Mouse (Mus musculus): ENCODE measurements around the gene Cygb. TPM values are rescaled to one million over a fixed set of nuclear protein-coding genes. Genes with fewer than 3 reads are reported as not detected.

Gene Cygb
- total and polyA plus RNA-seq, 3 experiments, result 2.2 to 8.7 TPM; not detected in 1

- Histone ChIP-seq H3K4me1 (ENCODE audit: control insufficient read depth in 1 of 2, insufficient read depth in 2 of 2, low read length in 2 of 2) (peaks cover 0 to 10% of the 10 kb centered on the region in 2 experiments; a peak in 3 of 4 replicates), H3K27ac (ENCODE audit: control insufficient read depth, low read depth, low read length) (no peak overlapping the region), H3K4me3 (ENCODE audit: control insufficient read depth in 1 of 2, insufficient read depth in 1 of 2, low read depth in 2 of 2, low read length in 2 of 2) (no peak overlapping the region), H3K9ac (ENCODE audit: control insufficient read depth, low read depth, low read length, poor library complexity, severe bottlenecking) (no peak overlapping the region), H3K9me3 (replicated peaks; ENCODE audit: insufficient read depth, low read length) (no peaks in the 10 kb centered on the region), H3K79me2 (ENCODE audit: control insufficient read depth, insufficient read depth, low read length, poor library complexity) (no peaks in the 10 kb centered on the region), H3K36me3 (ENCODE audit: control insufficient read depth in 1 of 2, insufficient read depth in 2 of 2, low read length in 2 of 2) (peaks cover 0 to 12% of the 10 kb centered on the region in 2 experiments; a peak in 2 of 4 replicates), H3K27me3 (ENCODE audit: control insufficient read depth in 1 of 2, insufficient read depth in 2 of 2, low read length in 2 of 2) (no peaks in the 10 kb centered on the region; a peak in 1 of 4 replicates)
- no peak for TF ChIP-seq EP300 (IDR thresholded peaks at IDR 0.05; ENCODE audit: low read depth in 1 of 2, low read length in 2 of 2)
- DNase-seq (ENCODE audit: low read depth, low spot score), result no peak
Measured at GRCm38 (mm10) chr11:116648213-116648921, 5.7 kb downstream of the Cygb start.

GRCm38 (mm10) chr11:116647340-116647991 is 6.6 kb downstream of the Cygb start:
- DNase-seq (ENCODE audit: low read depth, low spot score), result peak; percentile 81
- Histone ChIP-seq H3K79me2 (ENCODE audit: control insufficient read depth, insufficient read depth, low read length, poor library complexity) (no peaks in the 10 kb centered on the region), H3K4me3 (ENCODE audit: control insufficient read depth in 1 of 2, insufficient read depth in 1 of 2, low read depth in 2 of 2, low read length in 2 of 2) (peak overlapping the region; percentile 33 to 46), H3K36me3 (ENCODE audit: control insufficient read depth in 1 of 2, insufficient read depth in 2 of 2, low read length in 2 of 2) (peaks cover 0 to 12% of the 10 kb centered on the region in 2 experiments; a peak in 2 of 4 replicates), H3K9ac (ENCODE audit: control insufficient read depth, low read depth, low read length, poor library complexity, severe bottlenecking) (peak overlapping the region; percentile 67), H3K4me1 (ENCODE audit: control insufficient read depth in 1 of 2, insufficient read depth in 2 of 2, low read length in 2 of 2) (peaks cover 0 to 9% of the 10 kb centered on the region in 2 experiments; a peak in 3 of 4 replicates), H3K9me3 (replicated peaks; ENCODE audit: insufficient read depth, low read length) (no peaks in the 10 kb centered on the region), H3K27me3 (ENCODE audit: control insufficient read depth in 1 of 2, insufficient read depth in 2 of 2, low read length in 2 of 2) (no peaks in the 10 kb centered on the region), H3K27ac (ENCODE audit: control insufficient read depth, low read depth, low read length) (peak overlapping the region; percentile 52)
- no peak for TF ChIP-seq BHLHE40 (IDR thresholded peaks at IDR 0.05; ENCODE audit: borderline replicate concordance, low read depth, low read length)
- no peak for TF ChIP-seq ZC3H11A (IDR thresholded peaks at IDR 0.05; ENCODE audit: low read depth, low read length)
- no peak for TF ChIP-seq RCOR1 (IDR thresholded peaks at IDR 0.05; ENCODE audit: low read depth, low read length)
- peak in 2 of 3 experiments; percentile 37 to 44; a peak in 4 of 6 replicates for TF ChIP-seq CTCF (IDR thresholded peaks at IDR 0.05 in 2 of 3, conservative IDR thresholded peaks at IDR 0.05 in 1 of 3; ENCODE audit: control insufficient read depth in 1 of 3, insufficient read depth in 1 of 3, low read depth in 2 of 3, low read length in 3 of 3, poor library complexity in 1 of 3, severe bottlenecking in 1 of 3)
- TF ChIP-seq TCF12 (IDR thresholded peaks at IDR 0.05; ENCODE audit: low read depth, low read length), result peak; percentile 49; the same call in 1 of the 2 replicates
- peak; percentile 49 for TF ChIP-seq SMC3 (IDR thresholded peaks at IDR 0.05; ENCODE audit: low read depth, low read length)
- no peak for TF ChIP-seq ZNF384 (IDR thresholded peaks at IDR 0.05; ENCODE audit: low read depth, low read length)
- no peak for TF ChIP-seq MAFK (IDR thresholded peaks at IDR 0.05; ENCODE audit: borderline replicate concordance, low read depth, low read length)
- no peak for TF ChIP-seq UBTF (IDR thresholded peaks at IDR 0.05; ENCODE audit: borderline replicate concordance, insufficient read depth, low read depth, low read length)
- no peak; the same call in 1 of the 2 replicates for TF ChIP-seq RAD21 (IDR thresholded peaks at IDR 0.05; ENCODE audit: low read depth, low read length)
- peak; percentile 46; the same call in 1 of the 2 replicates for TF ChIP-seq MXI1 (IDR thresholded peaks at IDR 0.05; ENCODE audit: low read depth, low read length)
- peak; percentile 27; the same call in 1 of the 2 replicates for TF ChIP-seq ETS1 (IDR thresholded peaks at IDR 0.05; ENCODE audit: low read depth, low read length)
- no peak for TF ChIP-seq USF1 (IDR thresholded peaks at IDR 0.05; ENCODE audit: low read depth, low read length)
- TF ChIP-seq ELF1 (IDR thresholded peaks at IDR 0.05; ENCODE audit: low read depth, low read length), result no peak
- TF ChIP-seq E2F4 (IDR thresholded peaks at IDR 0.05; ENCODE audit: borderline replicate concordance, low read depth, low read length), result no peak
- no peak for TF ChIP-seq CHD1 (IDR thresholded peaks at IDR 0.05; ENCODE audit: low read depth, low read length)
- 0 out of 2 replicates have a peak, but pooled peaks have one; percentile 13 for TF ChIP-seq TBP (IDR thresholded peaks at IDR 0.05; ENCODE audit: low read depth, low read length)
- no peak for TF ChIP-seq NRF1 (IDR thresholded peaks at IDR 0.05; ENCODE audit: insufficient read depth, low read depth, low read length, poor library complexity, severe bottlenecking)
- TF ChIP-seq MEF2A (IDR thresholded peaks at IDR 0.05; ENCODE audit: extremely low read depth, insufficient replicate concordance, low read depth, low read length, poor library complexity, severe bottlenecking), result no peak
- TF ChIP-seq GATA1 (IDR thresholded peaks at IDR 0.05; ENCODE audit: low read depth, low read length), result peak; percentile 65
- TF ChIP-seq HCFC1 (IDR thresholded peaks at IDR 0.05; ENCODE audit: low read depth, low read length), result peak; percentile 28; the same call in 1 of the 2 replicates
- no peak for TF ChIP-seq KAT2A (conservative IDR thresholded peaks at IDR 0.05; ENCODE audit: low read depth, low read length)
- peak; percentile 71; the same call in 1 of the 2 replicates for TF ChIP-seq SIN3A (IDR thresholded peaks at IDR 0.05; ENCODE audit: low read length)
- peak; percentile 55; the same call in 1 of the 2 replicates for TF ChIP-seq MAZ (IDR thresholded peaks at IDR 0.05; ENCODE audit: low read depth, low read length)
- no peak for TF ChIP-seq POLR2AphosphoS2 (IDR thresholded peaks at IDR 0.05; ENCODE audit: low read length)
- no peak for TF ChIP-seq ZMIZ1 (IDR thresholded peaks at IDR 0.05; ENCODE audit: low read depth, low read length)
- TF ChIP-seq EP300 (IDR thresholded peaks at IDR 0.05; ENCODE audit: low read depth in 1 of 2, low read length in 2 of 2), result peak; percentile 52 to 54; a peak in 3 of 4 replicates
- peak; percentile 31; the same call in 1 of the 2 replicates for TF ChIP-seq NELFE (IDR thresholded peaks at IDR 0.05; ENCODE audit: low read depth, low read length)
